Mouse (Mus musculus) ovary, postnatal 10 days (tissue): ENCODE results near the gene Gm12185.
A peak's percentile ranks its signal among the peaks of the same experiment; 100 is the strongest.
"Not testable (repeated sequence)": the region's sequence is repeated elsewhere in the genome, so short reads cannot be mapped to it uniquely, and the experiment has no call there.

Source experiments
- DNase-seq: peaks from one replicate; pipeline ENCODE4 v3.0.0; 2022; ENCODE audit warnings: low spot score

Gene Gm12185

DNA sequence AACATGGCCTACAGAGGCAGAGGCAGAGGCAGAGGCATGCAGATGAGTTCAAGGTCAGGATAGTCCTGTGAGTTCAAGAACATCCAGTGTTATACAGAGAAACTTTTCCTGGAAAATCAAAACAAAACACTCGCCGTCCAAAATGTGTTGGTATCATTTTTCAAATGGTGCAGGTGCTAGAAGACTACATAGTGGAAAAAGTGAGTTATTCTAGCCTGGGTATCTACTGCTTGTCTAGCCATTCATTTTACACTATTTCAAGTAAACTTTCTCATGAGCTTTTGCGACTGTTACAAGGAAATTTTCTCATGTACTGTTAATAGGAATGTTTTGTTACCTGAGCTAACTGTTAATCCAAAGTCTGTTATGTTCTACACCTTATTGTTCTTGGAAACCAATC is 73.6 kb downstream of the Gm12185 start:
- no peak for DNase-seq

DNA sequence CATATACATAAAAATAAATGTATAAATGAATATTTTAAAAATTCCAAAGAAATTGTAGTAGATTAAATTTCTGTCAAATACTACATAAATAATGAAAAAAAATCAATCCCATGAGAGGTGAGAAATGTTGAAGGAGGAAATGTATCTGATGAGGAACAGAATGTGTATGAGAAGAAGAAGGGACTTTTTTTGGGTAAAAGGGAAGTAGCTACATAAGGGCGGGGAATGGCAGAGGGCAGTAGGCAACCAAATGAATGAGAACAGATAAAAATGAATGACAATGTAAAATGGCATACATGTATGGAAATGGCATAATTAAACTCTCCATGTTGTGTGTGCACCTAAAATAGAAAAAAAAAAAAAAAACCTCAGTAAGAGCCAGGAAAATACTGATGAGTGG is 78.4 kb downstream of the Gm12185 start:
- no peak for DNase-seq

DNA sequence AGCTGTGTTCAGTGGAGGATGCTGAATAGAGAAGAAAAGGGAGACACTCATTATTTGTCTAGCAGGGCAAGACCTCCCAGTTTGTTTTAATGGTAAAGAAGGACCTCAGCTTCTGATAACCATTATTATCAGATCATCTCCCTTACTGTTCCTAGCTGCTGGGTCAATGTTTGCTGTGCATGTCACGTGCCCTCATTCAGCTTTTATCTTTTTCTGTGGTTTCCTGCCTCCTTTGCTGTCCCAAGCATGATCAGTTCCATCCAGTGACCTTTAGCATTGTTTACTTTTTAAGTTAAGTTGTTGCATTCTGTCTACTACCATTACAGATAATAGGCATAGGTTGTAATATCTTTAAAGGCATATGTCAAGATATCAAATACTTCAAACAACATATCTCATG is 83.6 kb downstream of the Gm12185 start:
- DNase-seq: no peak

DNA sequence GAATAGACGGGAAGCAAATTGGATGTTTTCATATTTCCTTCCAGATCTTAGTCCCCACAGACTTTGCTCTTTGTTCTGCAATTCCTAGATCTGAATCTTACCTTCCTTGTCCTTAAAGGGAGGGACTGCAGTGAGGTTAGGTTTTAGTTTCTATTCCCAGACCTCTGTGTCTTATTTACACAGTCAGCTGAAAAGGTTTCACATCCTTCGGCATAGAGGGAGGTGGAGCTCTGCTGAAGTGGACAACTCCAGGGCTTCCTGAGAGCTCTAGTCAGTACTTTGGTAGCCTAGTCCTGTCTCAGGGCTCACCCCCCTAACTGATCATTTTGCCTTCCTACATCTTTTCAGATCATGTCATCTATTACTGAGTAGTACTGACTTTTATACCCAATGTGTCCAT is 90.0 kb downstream of the Gm12185 start, which contains the start of gene Gm5431:
Gene Gm5431, minus strand, starts transcription at position 194 of the 400 bp plus-strand sequence.
- DNase-seq: no peak

DNA sequence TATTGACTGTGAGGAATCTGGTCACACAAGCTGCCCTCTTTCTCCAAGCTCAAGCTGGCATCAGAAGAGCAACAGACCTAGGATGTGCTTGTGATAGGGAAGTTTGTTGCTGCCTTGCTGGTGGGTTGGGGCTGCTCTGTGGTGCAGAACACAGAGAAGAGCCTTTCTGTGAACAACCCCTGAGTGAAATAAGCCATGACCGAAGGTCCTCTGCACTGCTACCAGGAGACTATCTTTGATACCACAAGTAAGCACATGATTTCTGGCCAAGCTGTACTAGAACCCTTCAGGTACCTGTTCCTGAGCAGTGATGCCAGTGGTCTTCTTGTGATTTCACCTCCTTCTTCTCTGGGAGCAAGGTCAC is 90.5 kb downstream of the Gm12185 start:
- DNase-seq: not testable (repeated sequence)

DNA sequence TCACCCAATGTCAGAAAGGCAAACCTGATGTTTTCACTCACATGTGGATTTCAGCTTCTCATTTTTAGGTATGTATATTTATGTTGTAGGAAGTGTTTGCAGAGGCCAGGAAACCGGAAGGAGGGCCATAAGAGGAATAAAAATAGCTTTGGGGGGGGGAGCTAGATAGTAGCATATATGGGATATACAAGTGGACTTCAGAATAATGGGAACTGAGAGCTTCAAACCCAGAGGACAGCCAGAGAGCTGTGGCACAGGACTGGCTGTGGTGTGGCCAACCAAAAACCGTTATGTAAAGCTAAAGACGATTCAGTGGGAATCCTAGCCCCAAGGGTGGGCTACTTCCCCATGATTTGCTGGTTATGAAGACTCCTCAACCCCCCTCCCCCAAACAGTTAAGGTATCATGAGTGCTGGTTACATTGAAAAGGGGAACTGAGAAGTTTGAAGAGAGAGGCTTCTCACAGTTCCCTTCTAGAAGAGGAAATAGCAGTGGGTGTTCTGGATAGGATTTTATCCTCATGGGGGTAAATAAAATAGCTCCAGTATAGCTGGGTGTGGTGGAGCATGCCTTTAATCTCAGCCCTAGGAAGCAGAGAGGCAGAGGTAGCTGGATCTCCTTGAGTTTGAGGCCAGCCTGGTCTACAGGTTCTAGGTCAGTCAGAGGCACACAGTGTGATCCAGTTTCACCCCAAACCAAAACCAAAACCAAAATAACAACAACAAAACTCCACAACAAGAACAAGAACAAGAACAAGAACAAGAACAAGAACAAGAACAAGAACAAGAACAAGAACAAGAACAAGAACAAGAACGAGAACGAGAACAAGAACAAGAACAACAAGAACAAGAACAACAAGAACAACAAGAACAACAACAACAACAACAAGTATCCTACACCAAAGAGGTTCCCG is 91.1 kb downstream of the Gm12185 start:
- not testable (repeated sequence) for DNase-seq

DNA sequence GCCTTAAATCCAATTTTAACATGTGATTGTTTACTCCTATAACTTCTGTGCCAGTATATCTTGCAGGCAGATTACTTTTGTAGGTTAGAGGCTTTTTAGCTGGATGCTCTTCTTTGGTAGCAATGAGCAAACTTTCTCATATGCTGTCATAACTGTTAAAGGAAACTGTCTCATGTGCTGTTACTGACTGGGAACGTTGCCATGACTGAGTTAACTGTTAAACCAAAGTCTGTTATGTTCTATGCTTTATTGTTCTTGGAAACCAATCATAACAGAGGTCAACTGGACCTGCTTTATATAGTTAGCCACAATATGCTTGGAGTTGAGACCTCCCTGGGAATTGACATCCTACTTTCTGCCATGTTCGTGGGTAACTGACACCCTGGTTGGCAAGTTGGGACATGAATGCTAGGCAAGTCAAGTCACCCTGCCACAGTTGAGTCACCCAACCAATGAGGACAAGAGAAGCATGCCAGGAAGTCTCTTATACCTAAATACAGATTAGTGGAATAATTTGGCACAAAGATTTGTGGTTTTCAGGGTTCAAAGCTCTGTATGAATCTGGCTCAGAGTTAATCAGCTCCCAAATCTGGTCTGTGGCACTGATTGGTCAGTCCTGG is 93.1 kb downstream of the Gm12185 start:
- DNase-seq: no peak

DNA sequence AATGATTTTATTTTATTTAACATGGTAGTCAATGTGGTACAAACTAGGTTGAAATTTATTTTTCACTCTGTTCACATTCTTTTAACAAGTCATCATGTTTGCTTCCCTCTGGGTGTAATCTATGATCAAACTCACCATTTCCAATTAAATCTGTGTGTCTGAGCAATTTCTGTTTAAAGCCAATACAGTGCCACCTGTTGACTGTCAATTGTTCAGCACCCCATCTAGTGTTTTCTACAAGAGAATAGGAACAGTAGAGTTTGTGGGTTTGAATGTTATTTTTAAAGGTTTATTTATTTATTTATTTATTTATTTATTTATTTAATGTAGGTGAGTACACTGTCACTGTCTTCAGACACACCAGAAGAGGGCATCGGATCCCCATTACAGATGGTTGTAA is 115.3 kb downstream of the Gm12185 start:
- DNase-seq: no peak

DNA sequence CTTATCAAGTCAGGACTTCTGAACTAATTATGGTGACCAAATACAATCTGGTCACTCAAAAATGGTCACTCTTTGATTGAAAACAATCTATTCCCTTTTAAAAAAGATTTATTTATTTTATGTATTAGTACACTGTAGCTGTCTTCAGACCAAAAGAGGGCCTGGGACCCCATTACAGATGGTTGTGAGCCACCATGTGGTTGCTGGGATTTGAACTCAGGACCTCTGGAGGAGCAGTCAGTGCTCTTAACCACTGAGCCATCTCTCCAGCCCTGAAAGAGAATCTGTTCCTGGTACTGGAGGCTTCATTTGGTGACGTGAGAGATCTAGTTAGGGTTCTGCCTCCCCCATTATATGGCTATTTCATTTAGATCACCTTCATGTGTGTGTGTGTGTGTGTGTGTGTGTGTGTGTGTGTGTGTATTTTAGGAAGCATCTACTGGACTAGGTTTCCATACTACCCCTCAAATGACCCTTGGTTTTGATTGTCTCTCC is 116.6 kb downstream of the Gm12185 start:
- not testable (repeated sequence) for DNase-seq

DNA sequence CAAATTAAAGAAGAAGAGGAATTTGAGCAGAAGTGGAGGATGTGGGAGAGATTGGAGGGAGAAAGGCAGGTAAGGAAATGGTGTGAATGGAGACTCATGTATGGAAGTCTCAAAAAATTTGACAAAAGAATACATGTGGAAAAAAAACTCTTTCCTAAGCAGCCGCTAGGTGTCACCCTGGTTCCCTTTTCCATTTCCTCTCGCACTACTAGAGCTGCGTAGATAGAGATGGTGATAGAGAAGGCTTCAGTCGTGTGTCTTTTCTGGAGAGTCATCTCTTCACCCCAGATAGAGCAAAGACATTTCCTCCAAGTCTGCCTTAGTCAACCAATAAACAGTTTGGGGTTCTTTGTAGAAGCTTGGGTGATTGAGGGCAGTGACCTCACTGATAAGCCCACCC is 117.6 kb downstream of the Gm12185 start:
- no peak for DNase-seq

DNA sequence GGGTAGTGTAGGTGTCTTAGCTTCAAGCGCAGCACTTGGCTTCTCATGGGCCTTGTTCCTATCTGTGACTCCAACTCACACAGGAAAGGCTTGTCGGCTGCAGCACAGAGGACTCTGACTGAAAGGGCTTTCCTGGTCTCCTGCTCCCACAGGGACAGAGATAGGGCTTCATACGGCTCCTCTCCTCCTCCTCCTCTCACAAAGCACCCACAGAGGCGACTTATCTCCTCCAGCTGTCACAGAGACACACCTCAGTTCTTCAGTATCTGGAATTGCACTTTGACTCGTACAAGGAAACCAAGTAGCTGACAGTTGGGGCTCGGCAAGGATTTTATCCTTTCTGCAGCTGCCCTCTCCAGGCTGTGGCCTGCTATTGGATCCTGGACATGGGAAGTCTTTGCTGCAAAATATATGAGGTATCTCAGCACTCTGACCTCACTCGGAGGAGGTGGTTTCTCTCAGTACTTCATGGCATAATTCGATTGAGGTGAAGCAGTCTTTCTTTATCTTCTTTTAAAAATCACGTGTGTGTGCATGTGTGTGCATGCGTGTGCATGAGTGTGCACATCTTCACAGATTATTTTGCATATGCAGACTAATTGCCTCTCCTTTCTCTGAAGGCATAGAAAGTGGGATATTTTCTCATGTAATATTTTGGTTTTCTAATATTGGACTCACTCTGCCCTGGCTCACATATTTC is 118.3 kb downstream of the Gm12185 start:
- no peak for DNase-seq

DNA sequence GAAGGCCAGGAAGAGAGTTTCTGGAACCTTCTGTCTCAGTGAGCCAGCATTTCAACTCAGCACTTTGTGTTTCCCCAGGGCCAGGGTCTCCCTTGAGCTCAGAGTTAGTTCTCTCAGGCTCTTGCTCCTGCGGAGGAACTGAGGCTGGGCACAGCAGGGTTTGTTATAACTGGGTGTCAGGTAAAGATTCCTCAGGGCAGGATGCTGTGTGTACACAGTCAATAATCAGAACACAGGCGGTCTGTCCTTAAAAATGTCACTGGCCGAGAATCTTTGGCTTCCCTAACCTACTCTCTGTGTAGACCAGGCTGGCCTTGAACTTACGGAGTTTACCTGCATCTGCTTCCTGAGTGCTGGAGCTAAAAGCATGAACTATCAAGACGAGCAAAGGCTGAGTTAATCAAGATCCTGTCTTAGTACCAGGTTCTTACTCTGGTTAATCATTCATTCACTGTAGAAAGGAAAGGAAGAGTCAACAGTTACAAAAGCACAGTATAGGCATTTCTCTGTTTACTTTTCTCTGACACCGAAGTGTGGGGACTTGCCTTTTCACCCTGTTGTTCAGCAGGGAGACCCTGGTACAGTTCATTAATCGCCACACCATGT is 119.2 kb downstream of the Gm12185 start:
- no peak for DNase-seq

DNA sequence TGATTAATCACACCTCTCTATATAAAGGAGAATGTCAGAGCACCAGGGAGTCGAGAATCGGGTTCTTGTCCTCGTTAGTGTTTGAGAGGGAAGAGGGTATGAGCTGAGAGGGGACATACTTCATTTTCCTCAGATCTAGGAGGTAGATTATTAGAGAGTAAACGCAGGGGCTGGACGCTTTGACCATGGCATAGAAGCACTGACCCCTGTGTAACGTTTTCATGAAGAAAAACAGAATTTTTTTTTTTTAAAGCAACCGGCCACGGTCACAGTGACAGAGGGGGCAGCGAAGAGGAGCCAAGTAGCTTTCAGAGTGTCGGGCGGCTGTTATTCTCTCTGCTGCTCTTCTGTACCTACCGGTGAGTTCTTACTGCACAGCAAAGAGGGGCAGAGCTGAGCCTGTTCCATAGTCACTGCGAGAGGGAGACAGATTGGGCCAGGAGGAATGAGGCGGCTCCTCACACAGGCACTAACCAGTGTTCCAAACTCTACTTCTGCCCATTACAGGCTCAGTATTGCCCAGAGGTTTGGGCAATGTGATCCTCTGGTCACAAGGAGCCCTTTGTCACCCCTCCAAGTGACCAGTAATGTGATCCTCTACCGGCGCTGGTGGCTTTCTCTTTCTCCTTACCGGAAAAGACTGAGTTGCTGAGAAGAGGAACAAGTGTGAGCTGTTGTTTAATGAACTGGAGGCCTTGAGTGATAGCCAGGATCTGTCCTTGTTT is 120.0 kb downstream of the Gm12185 start:
- DNase-seq: peak; percentile 23

DNA sequence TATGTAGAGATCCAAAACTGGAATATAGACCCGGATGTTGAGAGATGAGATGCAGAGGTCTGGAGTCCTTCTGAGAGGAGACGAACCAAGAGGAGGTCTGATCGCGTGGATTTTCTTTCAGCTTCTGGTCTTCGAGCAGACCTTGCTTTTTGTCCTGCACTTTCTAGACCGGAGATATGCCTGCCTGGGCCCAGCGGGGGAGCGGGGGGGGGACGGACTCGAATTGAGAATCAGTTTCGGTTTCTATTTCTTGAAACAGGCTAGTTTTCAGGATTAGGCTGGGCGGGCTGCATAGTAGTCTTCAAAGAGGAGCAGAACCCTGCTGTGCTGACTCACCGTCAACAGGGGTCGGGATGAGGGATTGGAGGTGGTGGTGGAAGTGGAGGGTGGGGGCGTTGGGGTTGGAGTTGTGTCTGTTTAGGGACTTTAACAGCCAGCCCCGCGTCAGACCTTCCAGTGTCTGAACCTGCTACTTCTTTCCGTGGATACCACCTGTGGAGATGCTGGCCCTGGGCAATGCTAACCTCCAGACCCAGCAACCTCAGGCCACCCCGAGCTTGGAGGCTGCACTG is 120.7 kb downstream of the Gm12185 start, which contains the start of gene Irgm1:
Gene Irgm1, minus strand, starts transcription at position 483 of the 572 bp plus-strand sequence.
- DNase-seq: peak; percentile 44

DNA sequence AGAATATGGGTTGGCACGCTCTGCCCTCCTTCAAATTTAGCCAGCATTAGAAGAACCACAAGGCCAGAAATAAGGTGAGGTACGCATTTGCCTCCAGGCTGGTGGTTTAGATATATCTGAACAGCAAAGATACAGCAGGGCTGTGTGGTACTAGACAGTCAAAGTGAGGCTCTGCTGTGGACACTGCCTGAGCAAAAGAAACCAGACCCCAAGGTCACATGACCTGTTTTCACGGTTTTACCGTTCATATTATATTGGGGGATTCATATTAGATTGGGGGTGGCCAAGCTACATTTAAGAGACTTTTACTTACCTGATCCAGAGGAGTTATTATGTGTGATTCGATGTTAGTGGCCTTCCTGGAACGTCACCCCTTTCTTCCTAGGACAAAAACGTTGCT is 121.2 kb downstream of the Gm12185 start:
- no peak for DNase-seq

DNA sequence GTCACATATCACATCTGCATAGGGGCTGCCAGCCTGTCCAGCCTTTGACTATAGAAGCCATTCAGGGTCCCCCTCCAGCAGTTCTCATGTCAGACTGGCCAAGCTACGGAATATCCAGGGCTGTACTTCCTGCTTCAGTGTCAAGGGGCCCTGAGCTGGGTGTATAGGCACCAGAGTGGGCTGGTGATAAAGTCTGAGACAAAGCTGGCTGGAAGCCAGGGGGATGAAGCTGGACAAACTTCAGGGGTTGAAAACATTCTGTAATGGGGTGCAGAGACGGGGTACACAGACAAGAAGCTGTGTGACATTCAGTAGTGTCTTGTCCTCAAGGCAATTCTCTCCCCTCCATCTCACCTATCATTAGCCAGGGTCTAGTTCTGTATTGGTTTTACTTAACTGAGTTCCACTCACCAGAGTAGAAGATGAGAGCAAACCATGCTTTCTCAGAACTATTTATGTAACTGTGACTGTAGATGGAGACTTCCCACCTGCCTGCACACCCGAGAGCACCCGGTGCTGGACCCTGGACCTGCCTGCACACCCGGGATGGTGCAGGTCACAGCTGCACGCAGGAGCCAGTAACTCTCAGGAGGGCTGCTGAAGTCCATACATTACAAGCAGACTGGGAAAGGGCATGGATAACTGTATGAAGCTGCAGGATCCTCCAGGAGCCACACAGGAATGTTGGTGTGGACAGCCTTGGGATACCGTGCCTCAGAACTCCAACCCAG is 122.5 kb downstream of the Gm12185 start:
- no peak for DNase-seq

DNA sequence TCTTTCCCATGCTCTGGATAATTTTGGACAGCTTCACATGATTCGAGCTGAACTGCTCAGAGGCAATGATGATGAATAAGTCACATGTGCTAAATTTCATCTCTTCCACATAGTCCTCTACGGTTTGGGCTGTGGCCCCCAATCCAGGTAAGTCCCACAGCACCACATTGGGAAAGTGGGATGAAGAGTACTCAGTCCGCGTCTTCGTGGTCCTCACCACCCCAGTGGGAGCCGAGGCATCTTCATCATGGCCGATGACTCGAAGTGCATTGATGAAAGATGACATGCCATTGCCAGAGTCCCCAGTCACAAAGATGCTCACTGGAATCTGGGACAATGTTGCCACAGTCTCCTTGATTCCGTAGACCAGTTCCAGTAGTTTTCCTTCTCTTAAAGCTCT is 125.5 kb downstream of the Gm12185 start:
- DNase-seq: no peak

DNA sequence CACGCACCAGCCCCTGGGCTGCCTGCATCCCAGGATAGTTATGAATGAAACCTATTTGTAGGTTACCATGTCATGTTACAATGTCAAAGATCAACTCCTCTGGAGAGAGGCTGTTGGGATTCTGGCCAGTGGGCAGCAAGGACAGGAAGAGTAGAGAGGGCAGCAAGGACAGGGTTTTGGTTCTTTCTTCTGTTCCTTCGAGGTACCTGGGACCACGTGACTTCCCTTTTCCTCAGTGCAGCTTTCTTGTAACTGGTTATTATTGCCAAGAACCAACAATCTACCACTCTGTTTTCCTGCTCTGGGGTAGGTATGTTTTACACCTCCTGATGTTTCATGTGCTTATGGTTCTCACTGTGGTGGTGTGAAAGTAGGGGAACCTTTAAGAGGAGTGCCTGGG is 128.2 kb downstream of the Gm12185 start:
- no peak for DNase-seq

DNA sequence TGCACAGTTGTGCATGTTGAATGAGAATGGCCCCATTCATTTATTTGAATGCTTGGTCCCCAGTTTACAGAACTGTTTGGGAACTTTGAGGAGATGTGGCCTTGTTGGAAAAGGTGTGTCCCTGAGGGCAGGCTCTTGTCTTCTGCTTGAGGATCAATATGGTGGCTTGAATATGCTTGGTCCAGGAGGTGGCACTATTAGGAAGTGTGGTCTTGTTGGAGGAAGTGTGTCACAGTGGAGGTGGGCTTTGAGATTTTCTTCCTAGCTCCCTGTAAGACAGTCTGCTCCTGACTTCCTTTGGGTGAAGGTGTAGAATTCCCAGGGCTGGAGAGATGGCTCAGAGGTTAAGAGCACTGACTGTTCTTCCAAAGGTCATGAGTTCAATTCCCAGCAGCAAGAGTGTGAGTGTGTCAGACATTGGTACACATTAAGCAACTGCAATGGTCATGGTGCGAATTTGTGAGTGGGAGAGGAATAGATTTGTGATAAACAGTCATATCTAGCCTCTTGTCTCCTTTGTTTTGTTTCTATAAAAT is 129.2 kb downstream of the Gm12185 start:
- no peak for DNase-seq

DNA sequence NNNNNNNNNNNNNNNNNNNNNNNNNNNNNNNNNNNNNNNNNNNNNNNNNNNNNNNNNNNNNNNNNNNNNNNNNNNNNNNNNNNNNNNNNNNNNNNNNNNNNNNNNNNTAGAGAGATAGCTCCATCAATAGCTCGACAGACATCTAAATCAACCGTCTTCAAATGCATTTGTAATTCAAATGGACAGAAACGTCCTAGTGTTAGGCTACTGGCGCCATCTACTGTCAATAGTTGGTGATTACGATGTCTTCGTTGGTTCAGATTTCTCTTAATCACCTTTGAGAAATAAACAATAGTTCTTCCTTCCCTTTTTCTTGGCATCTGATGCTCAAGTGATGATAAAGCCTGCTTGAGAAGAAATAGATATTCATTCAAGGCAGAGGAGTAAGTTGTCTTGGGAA is 133.0 kb downstream of the Gm12185 start:
- DNase-seq: no peak
